Mouse (Mus musculus) erythroblast, embryonic 14.5 days (primary cell): ENCODE measurements around the gene Pappa.

ENCODE experiments used
- GATA1 ChIP-seq: IDR thresholded peaks from 2 replicates; pipeline ENCODE4 v1.6.1; 2012; ENCODE audit warnings: low read length, inconsistent platforms, mixed read lengths
- TAL1 ChIP-seq: IDR thresholded peaks from 3 replicates; pipeline ENCODE4 v1.6.1; 2012; ENCODE audit warnings: low read length, inconsistent platforms, mixed read lengths

- TF ChIP-seq TAL1, result no peak
- no peak for TF ChIP-seq GATA1
Measured at GRCm38 (mm10) chr4:65372731-65373130, 248.8 kb downstream of the Pappa start.
